Mouse (Mus musculus) lung, adult 2 months (tissue): ENCODE results near the gene Tmem196. TPM values are rescaled to one million over a fixed set of nuclear protein-coding genes. Genes with fewer than 3 reads are reported as not detected.
"Not testable (repeated sequence)": the region's sequence is repeated elsewhere in the genome, so short reads cannot be mapped to it uniquely, and the experiment has no call there.

Experiments
- DNase-seq: peaks from one replicate; pipeline ENCODE4 v3.0.0; 2022
- H3K4me1 ChIP-seq: fragments of 200-500 bp; 2 replicates; pipeline ENCODE4 v1.6.1; 2011; ENCODE audit warnings: low read length; ENCODE audit not compliant: control insufficient read depth, insufficient read depth
- H3K4me3 ChIP-seq: fragments of 200-500 bp; replicated peaks from 2 replicates; pipeline ENCODE3; 2011; ENCODE audit warnings: low read depth, mild to moderate bottlenecking, control low read depth, low read length; ENCODE audit errors: extremely low read depth
- CTCF ChIP-seq: fragments of 200-500 bp; IDR thresholded peaks from 2 replicates; pipeline ENCODE4 v1.5.1; 2011; ENCODE audit warnings: mild to moderate bottlenecking, low read length, control low read depth; ENCODE audit not compliant: insufficient read depth
- WGBS: fragments of 180-500 bp; shearing (Covaris S2); methylation state at CpG from one replicate; pipeline ENCODE4 v1.1.7; 2018; 5-methylcytosine and 5-hydroxymethylcytosine counted together
- polyA plus RNA-seq: library from polyadenylated mRNA; depleted of rRNA; stranded (reverse); fragments of >200 nt; gene quantifications from 2 replicates; pipeline ENCODE4 v1.2.3, GENCODE M21; 2012

The Tmem196 gene
- polyA plus RNA-seq, 1 experiment = 0.05 TPM

GRCm38 (mm10) chr12:120028089-120028959 lies 82.7 kb downstream of the Tmem196 start:
- 80% methylated on average over 15 of the region's 15 CpGs for WGBS
- TF ChIP-seq CTCF = 0 out of 2 replicates have a peak, but pooled peaks have one; percentile 3
- not testable (repeated sequence) for H3K4me3 ChIP-seq, H3K4me1 ChIP-seq
- peak; percentile 77 for DNase-seq
